Mouse (Mus musculus): Measurements from ENCODE around the gene Hipk3.

GRCm38 (mm10) chr2:104497771-104498170, 3.5 kb upstream of the Hipk3 start:
- no peak for TF ChIP-seq CTCF (IDR thresholded peaks at IDR 0.05; ENCODE audit: insufficient read depth, low read length)
- TF ChIP-seq POLR2A (IDR thresholded peaks at IDR 0.05; ENCODE audit: borderline replicate concordance, extremely low read depth, low read depth, low read length), result no peak
